Mouse (Mus musculus): Measurements from ENCODE around the gene Phox2b. TPM values are rescaled to one million over a fixed set of nuclear protein-coding genes. Genes with fewer than 3 reads are reported as not detected.

Phox2b gene
- total and polyA plus RNA-seq, 3 experiments = not detected

DNA sequence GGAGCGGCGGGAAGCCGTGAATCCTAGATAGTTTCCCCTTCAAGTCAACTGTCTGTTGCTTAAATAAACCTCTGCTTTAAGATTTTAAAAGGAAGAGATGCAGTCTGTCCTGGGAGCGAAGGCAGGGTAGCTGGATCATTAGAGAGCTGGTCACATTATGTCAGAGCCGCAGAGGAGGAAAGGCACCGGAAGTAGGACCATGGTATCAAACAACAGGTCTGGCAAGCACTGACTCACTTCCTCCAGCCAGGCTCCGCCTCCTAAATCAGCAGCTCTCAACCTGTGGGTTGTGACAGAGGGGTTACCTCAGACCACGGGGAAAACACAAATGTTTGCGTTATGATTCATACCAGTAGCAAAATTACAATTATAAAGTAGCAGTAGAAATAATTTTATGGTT is 35.5 kb downstream of the Phox2b start:
- TF ChIP-seq POLR2AphosphoS2 (IDR thresholded peaks at IDR 0.05; ENCODE audit: low read depth, low read length) (no peak), MAFK (IDR thresholded peaks at IDR 0.05; ENCODE audit: insufficient replicate concordance, low read length) (no peak), ETS1 (conservative IDR thresholded peaks at IDR 0.05; ENCODE audit: low read depth, low read length) (no peak), BHLHE40 (IDR thresholded peaks at IDR 0.05; ENCODE audit: low read depth, low read length) (no peak), HCFC1 (IDR thresholded peaks at IDR 0.05; ENCODE audit: low read depth, low read length) (no peak), USF1 (IDR thresholded peaks at IDR 0.05; ENCODE audit: low read depth, low read length) (no peak), ZC3H11A (IDR thresholded peaks at IDR 0.05; ENCODE audit: low read depth, low read length) (no peak), SIN3A (IDR thresholded peaks at IDR 0.05; ENCODE audit: low read length) (no peak), MAX (IDR thresholded peaks at IDR 0.05; ENCODE audit: low read length) (no peak), JUN (IDR thresholded peaks at IDR 0.05; ENCODE audit: insufficient read depth, low read depth, low read length) (no peak), MYC (IDR thresholded peaks at IDR 0.05; ENCODE audit: low read depth, low read length) (no peak)
- Histone ChIP-seq H3K27ac (ENCODE audit: insufficient read depth, low read depth) (no peak overlapping the region), H3K27me3 (replicated peaks) (no peaks in the 10 kb centered on the region), H3K79me2 (replicated peaks; ENCODE audit: control insufficient read depth, extremely low read depth, insufficient read depth, poor library complexity, severe bottlenecking) (no peaks in the 10 kb centered on the region), H3K4me1 (ENCODE audit: control insufficient read depth in 1 of 2, insufficient read depth in 2 of 2) (no peaks in the 10 kb centered on the region), H3K4me3 (replicated peaks in 1 of 3; ENCODE audit: low read depth in 2 of 3, low read length in 2 of 3, poor library complexity in 1 of 3) (no peak overlapping the region), H3K4me2 (ENCODE audit: insufficient read depth, low read depth, poor library complexity, severe bottlenecking) (no peak overlapping the region), H3K9me3 (replicated peaks; ENCODE audit: low read length) (no peaks in the 10 kb centered on the region), H3K36me3 (replicated peaks in 1 of 2; ENCODE audit: control insufficient read depth in 1 of 2, insufficient read depth in 1 of 2, low read length in 1 of 2) (no peaks in the 10 kb centered on the region), H3K9ac (ENCODE audit: insufficient read depth, low read depth) (no peak overlapping the region)
- dilution Hi-C loops (cut with MboI; ENCODE audit: extremely low pct_ligation_motif_present, extremely low pct_unique_long_range_greater_than_20kb, low sequenced_read_pairs) = no loop called here
- no peak for DNase-seq (ENCODE audit: extremely low read depth)
- in situ Hi-C loops (cut with MboI; ENCODE audit: low pct_ligation_motif_present, low pct_unique_long_range_greater_than_20kb, low sequenced_read_pairs) = no loop called here

GRCm38 (mm10) chr5:67060519-67060918 is 38.6 kb downstream of the Phox2b start:
- H3K9ac ChIP-seq (ENCODE audit: insufficient read depth, low read depth) = no peak overlapping the region
- no peaks in the 10 kb centered on the region for H3K4me1 ChIP-seq (ENCODE audit: control insufficient read depth in 1 of 2, insufficient read depth in 2 of 2)
- no peak for DNase-seq (ENCODE audit: extremely low read depth)
- dilution Hi-C loops (cut with MboI; ENCODE audit: extremely low pct_ligation_motif_present, extremely low pct_unique_long_range_greater_than_20kb, low sequenced_read_pairs) = no loop called here
- TF ChIP-seq MAZ (IDR thresholded peaks at IDR 0.05; ENCODE audit: low read depth, low read length) (no peak), ZC3H11A (IDR thresholded peaks at IDR 0.05; ENCODE audit: low read depth, low read length) (no peak)
- no peak overlapping the region for H3K4me2 ChIP-seq (ENCODE audit: insufficient read depth, low read depth, poor library complexity, severe bottlenecking)
- no peaks in the 10 kb centered on the region for H3K36me3 ChIP-seq (replicated peaks in 1 of 2; ENCODE audit: control insufficient read depth in 1 of 2, insufficient read depth in 1 of 2, low read length in 1 of 2)
- in situ Hi-C loops (cut with MboI; ENCODE audit: low pct_ligation_motif_present, low pct_unique_long_range_greater_than_20kb, low sequenced_read_pairs) = no loop called here
- no peak overlapping the region for H3K4me3 ChIP-seq (replicated peaks in 1 of 3; ENCODE audit: low read depth in 2 of 3, low read length in 2 of 3, poor library complexity in 1 of 3)
- H3K9me3 ChIP-seq (replicated peaks; ENCODE audit: low read length) = no peaks in the 10 kb centered on the region
- H3K79me2 ChIP-seq (replicated peaks; ENCODE audit: control insufficient read depth, extremely low read depth, insufficient read depth, poor library complexity, severe bottlenecking) = no peaks in the 10 kb centered on the region
- no peaks in the 10 kb centered on the region for H3K27me3 ChIP-seq (replicated peaks)
- no peak overlapping the region for H3K27ac ChIP-seq (ENCODE audit: insufficient read depth, low read depth)

DNA sequence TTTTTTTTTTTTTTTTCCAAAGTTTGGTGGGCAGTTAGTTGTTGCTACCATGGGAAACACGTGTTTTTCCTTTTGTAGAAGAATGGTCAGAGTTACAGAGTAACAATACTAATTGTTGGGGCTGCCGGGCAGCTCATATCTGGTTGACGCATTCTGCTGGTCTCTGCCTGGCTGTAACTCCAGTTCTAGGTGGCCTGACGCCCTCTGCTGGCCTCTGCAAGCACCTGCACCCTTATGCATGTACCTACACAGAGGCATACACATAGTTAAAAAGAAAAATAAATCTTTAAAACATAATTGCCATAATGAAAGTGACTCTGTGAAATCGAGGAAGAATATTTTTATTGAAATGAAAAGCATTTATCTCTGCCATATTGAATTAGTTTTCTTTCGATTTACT is 41.3 kb downstream of the Phox2b start:
- Histone ChIP-seq H3K4me2 (ENCODE audit: insufficient read depth, low read depth, poor library complexity, severe bottlenecking) (no peak overlapping the region), H3K79me2 (replicated peaks; ENCODE audit: control insufficient read depth, extremely low read depth, insufficient read depth, poor library complexity, severe bottlenecking) (no peaks in the 10 kb centered on the region), H3K36me3 (replicated peaks in 1 of 2; ENCODE audit: control insufficient read depth in 1 of 2, insufficient read depth in 1 of 2, low read length in 1 of 2) (no peaks in the 10 kb centered on the region), H3K4me3 (replicated peaks in 1 of 3; ENCODE audit: low read depth in 2 of 3, low read length in 2 of 3, poor library complexity in 1 of 3) (no peak overlapping the region), H3K9ac (ENCODE audit: insufficient read depth, low read depth) (no peak overlapping the region), H3K27me3 (replicated peaks) (no peaks in the 10 kb centered on the region), H3K9me3 (replicated peaks; ENCODE audit: low read length) (no peaks in the 10 kb centered on the region), H3K27ac (ENCODE audit: insufficient read depth, low read depth) (no peak overlapping the region), H3K4me1 (ENCODE audit: control insufficient read depth in 1 of 2, insufficient read depth in 2 of 2) (peaks cover 3 to 15% of the 10 kb centered on the region in 2 experiments)
- dilution Hi-C loops (cut with MboI; ENCODE audit: extremely low pct_ligation_motif_present, extremely low pct_unique_long_range_greater_than_20kb, low sequenced_read_pairs) (no loop called here), in situ Hi-C loops (cut with MboI; ENCODE audit: low pct_ligation_motif_present, low pct_unique_long_range_greater_than_20kb, low sequenced_read_pairs) (loop anchor here (10.0 kb wide), 1 partner anchor 177 kb away; no protein-coding TSS in a partner anchor)
- TF ChIP-seq BHLHE40 (IDR thresholded peaks at IDR 0.05; ENCODE audit: low read depth, low read length) (no peak), CTCF (conservative IDR thresholded peaks at IDR 0.05 in 1 of 2, IDR thresholded peaks at IDR 0.05 in 1 of 2; ENCODE audit: low read depth in 2 of 2, low read length in 2 of 2) (peak in 1 of 2 experiments; percentile 21; a peak in 1 of 4 replicates)
- no peak for DNase-seq (ENCODE audit: extremely low read depth)

Data from CH12.LX (cell line).